Mouse (Mus musculus): ENCODE results near the gene Ms4a4d. TPM values are rescaled to one million over a fixed set of nuclear protein-coding genes. Genes with fewer than 3 reads are reported as not detected.
"Not testable (repeated sequence)": the region's sequence is repeated elsewhere in the genome, so short reads cannot be mapped to it uniquely, and the experiment has no call there.

Ms4a4d gene
- polyA plus RNA-seq, 1 experiment, result 0.08 TPM

- no peak for TF ChIP-seq POLR2AphosphoS2 (IDR thresholded peaks at IDR 0.05; ENCODE audit: insufficient read length, low read depth)
- no peak for TF ChIP-seq SRF (IDR thresholded peaks at IDR 0.05; ENCODE audit: control insufficient read depth, insufficient read length, low read depth)
- TF ChIP-seq CEBPB (IDR thresholded peaks at IDR 0.05; ENCODE audit: insufficient read depth, poor library complexity, severe bottlenecking), result no peak
- no peak for TF ChIP-seq TCF12 (IDR thresholded peaks at IDR 0.05; ENCODE audit: insufficient read depth, poor library complexity, severe bottlenecking)
- TF ChIP-seq MYOD1 (IDR thresholded peaks at IDR 0.05; ENCODE audit: control insufficient read depth in 1 of 3, insufficient read length in 2 of 3, low read depth in 2 of 3), result no peak
- TF ChIP-seq POLR2A (IDR thresholded peaks at IDR 0.05; ENCODE audit: insufficient read length, low read depth), result no peak
- no peak for TF ChIP-seq MAX (IDR thresholded peaks at IDR 0.05; ENCODE audit: low read depth)
- TF ChIP-seq MYOG (IDR thresholded peaks at IDR 0.05; ENCODE audit: control insufficient read depth in 1 of 3, insufficient read depth in 1 of 3, insufficient read length in 2 of 3, low read depth in 2 of 3), result no peak
- TF ChIP-seq E2F4 (IDR thresholded peaks at IDR 0.05; ENCODE audit: insufficient read depth), result no peak
- TF ChIP-seq USF1 (IDR thresholded peaks at IDR 0.05; ENCODE audit: low read depth), result no peak
- no peak for TF ChIP-seq REST (IDR thresholded peaks at IDR 0.05; ENCODE audit: insufficient read depth, insufficient read length)
- no peaks in the 10 kb centered on the region for H3K79me2 ChIP-seq (ENCODE audit: control insufficient read depth, insufficient read depth)
- H3ac ChIP-seq (ENCODE audit: control insufficient read depth, insufficient read length), result no peak overlapping the region
- no peak overlapping the region for H3K4me2 ChIP-seq (ENCODE audit: low read depth)
- no peaks in the 10 kb centered on the region for H3K36me3 ChIP-seq (ENCODE audit: control insufficient read depth, insufficient read depth)
- H3K27me3 ChIP-seq (ENCODE audit: control insufficient read depth, insufficient read depth, insufficient read length), result no peaks in the 10 kb centered on the region
- no peak overlapping the region for H3K4me3 ChIP-seq
Observed at GRCm38 (mm10) chr19:11533421-11533820, 3.2 kb upstream of the Ms4a4d start.

DNA sequence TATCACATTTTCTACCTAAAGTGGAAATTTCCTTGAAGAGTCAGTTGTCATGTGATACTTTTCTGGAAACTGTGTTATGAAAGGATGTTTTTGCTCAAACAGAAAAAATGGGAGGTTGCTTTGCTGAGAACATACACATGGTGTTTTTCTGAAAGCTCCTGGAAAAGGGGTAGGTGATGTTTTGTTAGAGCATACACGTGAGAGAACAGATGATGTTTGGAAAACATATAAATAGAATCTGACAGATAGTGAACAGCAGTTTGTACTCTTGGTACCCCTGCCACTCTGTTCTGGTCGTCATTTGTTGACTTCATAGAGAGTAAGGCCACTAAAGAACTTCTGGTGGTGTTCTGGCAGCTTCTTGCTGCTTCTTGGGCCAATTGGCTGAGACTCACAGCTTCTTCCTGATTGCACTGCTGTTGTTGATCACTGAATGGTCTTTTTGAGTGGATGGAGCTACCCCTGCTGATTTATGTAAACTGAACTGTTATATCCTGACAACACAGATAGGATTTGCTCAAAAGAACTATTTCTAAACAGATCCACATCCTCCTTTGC, 2.6 kb upstream of the Ms4a4d start:
- no peak overlapping the region for H3ac ChIP-seq (ENCODE audit: control insufficient read depth, insufficient read length)
- H3K4me3 ChIP-seq, result no peak overlapping the region
- H3K79me2 ChIP-seq (ENCODE audit: control insufficient read depth, insufficient read depth), result no peaks in the 10 kb centered on the region
- no peaks in the 10 kb centered on the region for H3K36me3 ChIP-seq (ENCODE audit: control insufficient read depth, insufficient read depth)
- no peaks in the 10 kb centered on the region for H3K27me3 ChIP-seq (ENCODE audit: control insufficient read depth, insufficient read depth, insufficient read length)
- TF ChIP-seq TCF12 (IDR thresholded peaks at IDR 0.05; ENCODE audit: insufficient read depth, poor library complexity, severe bottlenecking), result no peak
- TF ChIP-seq POLR2A (IDR thresholded peaks at IDR 0.05; ENCODE audit: insufficient read length, low read depth), result no peak
- no peak for TF ChIP-seq TCF3 (IDR thresholded peaks at IDR 0.05; ENCODE audit: insufficient read length, low read depth)
- TF ChIP-seq USF1 (IDR thresholded peaks at IDR 0.05; ENCODE audit: low read depth), result no peak
- no peak overlapping the region for H3K4me2 ChIP-seq (ENCODE audit: low read depth)

DNA sequence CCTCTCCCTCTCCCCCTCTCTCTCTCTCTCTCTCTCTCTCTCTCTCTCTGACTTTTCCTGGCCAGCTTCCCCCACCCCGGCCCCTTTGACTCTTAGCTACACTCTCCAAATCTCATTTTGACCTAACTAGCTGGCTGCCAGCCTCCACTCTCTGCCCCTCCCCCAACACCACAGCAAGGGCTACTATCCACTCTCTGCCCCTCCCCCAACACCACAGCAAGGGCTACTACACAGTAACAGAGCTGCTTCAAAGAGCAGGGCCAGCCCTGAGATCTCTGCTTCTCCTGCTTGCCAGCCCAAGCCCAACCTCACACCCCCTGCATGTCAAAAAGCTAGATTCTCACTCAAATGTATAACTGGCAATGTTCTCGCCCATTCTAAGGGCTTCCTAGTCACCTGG, 735 bp downstream of the Ms4a4d start:
- Histone ChIP-seq H3K4me3 (no peak overlapping the region), H3ac (ENCODE audit: control insufficient read depth, insufficient read length) (no peak overlapping the region)

GRCm38 (mm10) chr19:11540166-11540821, 3.7 kb downstream of the Ms4a4d start:
- not testable (repeated sequence) for H3K27me3 ChIP-seq (ENCODE audit: control insufficient read depth, insufficient read depth, insufficient read length); H3K36me3 ChIP-seq (ENCODE audit: control insufficient read depth, insufficient read depth); H3K79me2 ChIP-seq (ENCODE audit: control insufficient read depth, insufficient read depth); H3K4me2 ChIP-seq (ENCODE audit: low read depth); H3ac ChIP-seq (ENCODE audit: control insufficient read depth, insufficient read length); H3K4me3 ChIP-seq

More for the DNA sequence above, 735 bp downstream of the Ms4a4d start:
- Histone ChIP-seq H3K36me3 (ENCODE audit: control insufficient read depth, insufficient read depth) (no peaks in the 10 kb centered on the region), H3K79me2 (ENCODE audit: control insufficient read depth, insufficient read depth) (no peaks in the 10 kb centered on the region), H3K4me2 (ENCODE audit: low read depth) (no peak overlapping the region), H3K27me3 (ENCODE audit: control insufficient read depth, insufficient read depth, insufficient read length) (no peaks in the 10 kb centered on the region)
- TF ChIP-seq MYOD1 (IDR thresholded peaks at IDR 0.05; ENCODE audit: control insufficient read depth in 1 of 3, insufficient read length in 2 of 3, low read depth in 2 of 3) (no peak), SRF (IDR thresholded peaks at IDR 0.05; ENCODE audit: control insufficient read depth, insufficient read length, low read depth) (no peak), REST (IDR thresholded peaks at IDR 0.05; ENCODE audit: insufficient read depth, insufficient read length) (no peak), MAX (IDR thresholded peaks at IDR 0.05; ENCODE audit: low read depth) (no peak), USF1 (IDR thresholded peaks at IDR 0.05; ENCODE audit: low read depth) (no peak), TCF3 (IDR thresholded peaks at IDR 0.05; ENCODE audit: insufficient read length, low read depth) (no peak)

GRCm38 (mm10) chr19:11544383-11544782, 7.8 kb downstream of the Ms4a4d start:
- not testable (repeated sequence) for H3K27me3 ChIP-seq (ENCODE audit: control insufficient read depth, insufficient read depth, insufficient read length); H3ac ChIP-seq (ENCODE audit: control insufficient read depth, insufficient read length); H3K36me3 ChIP-seq (ENCODE audit: control insufficient read depth, insufficient read depth); H3K4me3 ChIP-seq; H3K4me2 ChIP-seq (ENCODE audit: low read depth); H3K79me2 ChIP-seq (ENCODE audit: control insufficient read depth, insufficient read depth)

DNA sequence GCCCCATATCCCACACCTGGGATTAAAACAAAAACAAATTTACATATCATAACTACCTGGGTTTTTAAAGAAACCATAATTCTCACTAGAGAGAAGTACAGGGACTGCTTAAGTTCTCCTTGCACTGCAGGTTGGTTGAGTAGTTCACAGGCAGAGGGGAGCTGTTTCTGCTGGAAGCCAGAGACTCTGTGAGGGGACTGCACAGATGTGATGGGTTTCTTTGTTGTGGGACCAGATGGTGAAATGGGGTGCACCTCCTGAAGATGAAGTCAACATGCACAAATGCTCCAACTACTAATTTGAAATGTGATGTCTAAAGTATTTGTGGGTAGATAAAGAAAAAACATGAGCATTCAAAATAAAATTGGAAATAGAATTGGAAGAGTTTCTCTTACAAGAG, 11.3 kb downstream of the Ms4a4d start:
- Histone ChIP-seq H3K36me3 (ENCODE audit: control insufficient read depth, insufficient read depth) (no peaks in the 10 kb centered on the region), H3K4me3 (no peak overlapping the region), H3ac (ENCODE audit: control insufficient read depth, insufficient read length) (no peak overlapping the region), H3K27me3 (ENCODE audit: control insufficient read depth, insufficient read depth, insufficient read length) (no peaks in the 10 kb centered on the region), H3K79me2 (ENCODE audit: control insufficient read depth, insufficient read depth) (no peaks in the 10 kb centered on the region), H3K4me2 (ENCODE audit: low read depth) (no peak overlapping the region)
- TF ChIP-seq TCF12 (IDR thresholded peaks at IDR 0.05; ENCODE audit: insufficient read depth, poor library complexity, severe bottlenecking) (no peak), MYOG (IDR thresholded peaks at IDR 0.05; ENCODE audit: control insufficient read depth in 1 of 3, insufficient read depth in 1 of 3, insufficient read length in 2 of 3, low read depth in 2 of 3) (no peak), POLR2AphosphoS2 (IDR thresholded peaks at IDR 0.05; ENCODE audit: insufficient read length, low read depth) (no peak), MYOD1 (IDR thresholded peaks at IDR 0.05; ENCODE audit: control insufficient read depth in 1 of 3, insufficient read length in 2 of 3, low read depth in 2 of 3) (no peak), REST (IDR thresholded peaks at IDR 0.05; ENCODE audit: insufficient read depth, insufficient read length) (no peak), E2F4 (IDR thresholded peaks at IDR 0.05; ENCODE audit: insufficient read depth) (no peak), MAX (IDR thresholded peaks at IDR 0.05; ENCODE audit: low read depth) (no peak), SRF (IDR thresholded peaks at IDR 0.05; ENCODE audit: control insufficient read depth, insufficient read length, low read depth) (no peak), CEBPB (IDR thresholded peaks at IDR 0.05; ENCODE audit: insufficient read depth, poor library complexity, severe bottlenecking) (no peak), POLR2A (IDR thresholded peaks at IDR 0.05; ENCODE audit: insufficient read length, low read depth) (no peak), USF1 (IDR thresholded peaks at IDR 0.05; ENCODE audit: low read depth) (no peak), TCF3 (IDR thresholded peaks at IDR 0.05; ENCODE audit: insufficient read length, low read depth) (no peak)

All from myocyte (in vitro differentiated cells).